Mouse (Mus musculus): ENCODE measurements around the gene Cdc7.

- TF ChIP-seq CTCF (conservative IDR thresholded peaks at IDR 0.05; ENCODE audit: low read length) (no peak), NANOG (IDR thresholded peaks at IDR 0.05; ENCODE audit: borderline replicate concordance, low read length) (no peak), POU5F1 (IDR thresholded peaks at IDR 0.05; ENCODE audit: borderline replicate concordance, low read length) (no peak)
Observed at GRCm38 (mm10) chr5:107009721-107010120, 45.6 kb downstream of the Cdc7 start.
